Mouse (Mus musculus): ENCODE results near the gene Ttyh1. TPM values are rescaled to one million over a fixed set of nuclear protein-coding genes. Genes with fewer than 3 reads are reported as not detected.
A peak's percentile ranks its signal among the peaks of the same experiment; 100 is the strongest.

Ttyh1 gene
- polyA plus RNA-seq, 1 experiment from 2014 or later, result 0.12 TPM

DNA sequence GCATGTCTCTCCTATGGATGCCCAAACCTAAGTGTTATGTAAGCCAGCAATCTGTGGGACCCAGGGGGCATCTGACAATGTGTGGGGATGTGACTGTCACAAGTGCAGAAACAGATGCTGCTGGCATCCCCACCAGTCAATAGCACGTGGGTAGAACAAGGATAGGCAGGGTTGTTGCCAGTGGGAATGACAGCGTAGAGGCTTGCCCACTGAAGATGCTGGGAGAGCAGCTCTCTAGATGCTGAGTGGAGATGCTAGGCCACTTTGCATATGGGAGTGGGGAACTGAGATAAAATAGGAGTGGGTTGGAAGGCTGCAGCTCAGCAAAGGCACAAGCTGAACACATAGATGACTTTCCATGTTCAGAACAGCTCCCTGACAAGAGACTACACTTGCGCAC, 13.4 kb downstream of the Ttyh1 start:
- in situ Hi-C loops (cut with MboI; ENCODE audit: low pct_unique_long_range_greater_than_20kb), result loop anchor here (10.0 kb wide), 1 partner anchor 438 kb away; the partner anchor contains the start of genes Mboat7 and Tsen34
- DNase-seq (ENCODE audit: low read depth, low spot score) (no peak), ATAC-seq (no peak)
- no peak for TF ChIP-seq CTCF (IDR thresholded peaks at IDR 0.05)
- CTCF ChIA-PET, result interaction anchor here (0.8 kb wide), 1 partner anchor 294 kb away, joined by 3 read pairs; no protein-coding TSS in a partner anchor
- no peaks in the 10 kb centered on the region for H3K27me3 ChIP-seq
- POLR2A ChIA-PET, result no interaction called here

DNA sequence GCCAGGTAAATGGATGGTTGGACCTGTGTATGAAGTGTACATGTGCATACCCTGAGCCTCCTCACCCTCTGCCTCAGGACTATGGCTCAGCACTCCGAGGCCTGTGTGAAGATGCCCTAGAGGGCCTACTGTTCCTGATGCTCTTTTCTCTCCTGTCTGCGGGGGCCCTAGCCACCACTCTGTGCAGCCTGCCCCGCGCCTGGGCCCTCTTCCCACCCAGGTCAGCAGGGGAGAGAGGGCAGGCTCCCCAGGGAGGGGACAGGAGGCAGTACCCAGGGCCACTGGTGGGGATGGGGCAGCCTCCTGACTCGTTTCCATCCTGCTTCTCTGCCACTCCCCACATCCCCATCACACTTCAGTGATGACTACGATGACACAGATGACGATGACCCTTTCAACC, 13.8 kb downstream of the Ttyh1 start:
- ChIA-PET POLR2A (no interaction called here), CTCF (interaction anchor here (1.0 kb wide), 1 partner anchor 12 kb away, joined by 7 read pairs; no protein-coding TSS in a partner anchor)
- in situ Hi-C loops (cut with MboI; ENCODE audit: low pct_unique_long_range_greater_than_20kb), result loop anchor here (10.0 kb wide), 1 partner anchor 438 kb away; the partner anchor contains the start of genes Mboat7 and Tsen34
- ATAC-seq (no peak), DNase-seq (ENCODE audit: low read depth, low spot score) (no peak)
- TF ChIP-seq CTCF (IDR thresholded peaks at IDR 0.05), result no peak
- H3K27me3 ChIP-seq, result no peaks in the 10 kb centered on the region

DNA sequence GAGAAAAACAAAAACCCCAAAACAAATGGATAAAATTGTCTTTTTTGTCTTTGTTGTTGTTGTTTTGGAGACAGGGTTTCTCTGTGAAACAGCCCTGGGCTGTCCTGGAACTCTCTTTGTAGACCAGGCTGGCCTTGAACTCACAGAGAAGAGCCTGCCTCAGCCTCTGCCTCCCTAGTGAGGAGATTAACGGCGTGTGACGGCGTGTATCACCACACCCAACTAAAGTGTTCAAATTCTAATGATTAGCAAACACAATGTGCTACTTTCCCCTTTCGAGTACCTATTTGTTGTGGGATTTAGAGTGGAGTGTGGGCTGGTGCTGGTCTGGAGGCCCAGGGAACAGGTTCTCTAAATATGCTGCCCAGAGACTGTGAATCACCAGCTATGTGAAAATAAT, 15.7 kb downstream of the Ttyh1 start:
- in situ Hi-C loops (cut with MboI; ENCODE audit: low pct_unique_long_range_greater_than_20kb), result loop anchor here (10.0 kb wide), 1 partner anchor 440 kb away; the partner anchor contains the start of genes Mboat7 and Tsen34
- H3K27me3 ChIP-seq, result no peaks in the 10 kb centered on the region
- TF ChIP-seq CTCF (IDR thresholded peaks at IDR 0.05), result no peak
- DNase-seq (ENCODE audit: low read depth, low spot score) (no peak), ATAC-seq (no peak)
- ChIA-PET CTCF (interaction anchor here (1.1 to 3.3 kb wide), 3 partner anchors 9 to 292 kb away, joined by 3 to 11 read pairs (median 3); no protein-coding TSS in a partner anchor), POLR2A (no interaction called here)

DNA sequence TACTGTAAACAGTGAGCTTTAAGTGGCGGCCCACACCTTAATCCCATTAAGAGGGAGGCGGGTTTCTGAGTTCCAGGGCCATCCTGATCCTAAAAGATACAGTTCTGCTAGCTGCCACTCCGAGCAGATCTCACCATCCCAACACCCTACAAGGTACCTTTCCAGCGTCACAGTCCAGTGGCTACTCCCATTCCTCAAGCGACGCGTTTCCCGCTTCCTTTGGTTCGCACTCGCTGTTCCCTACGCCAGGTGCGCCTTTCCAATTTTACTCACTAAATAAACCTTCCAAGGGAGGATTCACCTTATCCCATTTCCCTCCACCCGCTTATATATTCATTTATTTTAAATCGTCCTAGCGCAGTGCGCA, 17.2 kb downstream of the Ttyh1 start:
- ChIA-PET CTCF (interaction anchor here (0.7 to 3.3 kb wide), 5 partner anchors 10 to 333 kb away, joined by 3 to 11 read pairs (median 4); no protein-coding TSS in a partner anchor), POLR2A (interaction anchor here (0.7 to 0.9 kb wide), 2 partner anchors 11 to 14 kb away, joined by 3 read pairs; partner anchors contain the start of gene Leng9)
- in situ Hi-C loops (cut with MboI; ENCODE audit: low pct_unique_long_range_greater_than_20kb), result loop anchor here (10.0 kb wide), 1 partner anchor 442 kb away; the partner anchor contains the start of genes Mboat7 and Tsen34
- no peaks in the 10 kb centered on the region for H3K27me3 ChIP-seq
- ATAC-seq (peak; percentile 10), DNase-seq (ENCODE audit: low read depth, low spot score) (no peak)
- TF ChIP-seq CTCF (IDR thresholded peaks at IDR 0.05), result no peak

DNA sequence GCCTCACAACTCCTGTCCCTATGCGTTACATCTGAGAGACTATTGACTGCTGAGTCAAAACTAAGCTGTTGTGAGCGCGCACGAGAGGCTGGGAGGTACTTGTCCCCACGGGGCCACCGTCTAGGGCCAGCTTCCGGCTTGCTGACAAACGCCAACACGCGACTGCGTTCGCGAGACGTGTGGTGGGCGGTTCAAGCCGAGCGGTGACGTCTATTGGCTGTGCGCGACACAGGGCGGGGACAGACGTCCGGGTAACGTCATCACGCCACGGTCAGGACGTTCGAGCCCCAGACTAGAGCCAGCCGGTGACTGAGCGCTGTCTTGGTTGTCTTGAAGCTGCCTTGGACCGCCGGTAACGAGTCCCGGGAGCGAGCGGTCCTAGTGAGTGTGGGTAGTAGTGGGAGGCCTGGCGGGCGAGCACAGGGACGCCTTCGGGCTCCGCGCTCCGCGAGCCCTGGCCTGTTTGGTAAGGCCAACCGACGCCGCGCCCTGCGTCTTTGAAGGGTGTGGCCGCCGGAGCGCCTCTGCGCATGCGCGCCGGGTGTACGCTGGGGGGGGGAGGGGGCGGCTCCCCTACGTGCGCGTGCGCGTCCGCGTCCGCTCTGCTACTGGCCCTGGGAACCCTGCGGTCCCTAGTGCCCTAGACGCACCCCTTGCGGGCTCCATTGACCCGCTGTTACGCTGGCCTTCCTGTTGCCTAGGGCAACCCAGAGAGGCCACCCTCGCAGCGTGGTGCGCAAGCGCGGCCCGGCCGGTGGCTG, 17.7 kb downstream of the Ttyh1 start, which contains the start of gene Leng8:
TSS of gene Leng8 (plus strand) at position 269 of the 761 bp plus-strand sequence.
- peak; percentile 88 for DNase-seq (ENCODE audit: low read depth, low spot score)
- no peaks in the 10 kb centered on the region for H3K27me3 ChIP-seq
- ChIA-PET POLR2A (interaction anchor here (0.7 to 0.9 kb wide), 3 partner anchors 11 to 877 kb away, joined by 3 read pairs; partner anchors contain the start of gene Leng9), CTCF (interaction anchor here (1.0 to 3.3 kb wide), 4 partner anchors 9 to 292 kb away, joined by 3 to 11 read pairs (median 4); no protein-coding TSS in a partner anchor)
- ATAC-seq, result peak; percentile 93
- no peak for TF ChIP-seq CTCF (IDR thresholded peaks at IDR 0.05)
- in situ Hi-C loops (cut with MboI; ENCODE audit: low pct_unique_long_range_greater_than_20kb), result loop anchor here (10.0 kb wide), 1 partner anchor 442 kb away; the partner anchor contains the start of genes Mboat7 and Tsen34

DNA sequence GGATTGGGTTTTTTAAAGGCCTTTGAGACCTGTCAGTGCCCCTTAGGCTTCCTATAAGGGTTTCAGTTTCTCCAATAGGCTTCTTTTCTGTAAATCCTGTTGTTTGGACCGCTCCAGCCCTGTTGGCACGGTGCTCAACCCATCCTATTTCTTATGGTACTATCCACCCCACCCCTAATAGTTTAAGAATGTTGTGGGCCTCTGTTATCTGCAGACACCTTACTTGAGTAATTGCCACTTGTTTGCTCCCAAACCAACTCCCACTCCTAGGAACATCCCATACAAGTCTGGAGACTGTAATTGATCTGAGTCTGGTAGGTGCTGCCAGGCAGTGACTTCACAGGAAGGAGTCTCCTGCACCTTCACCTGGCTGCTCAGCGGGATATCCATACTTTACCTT, 18.5 kb downstream of the Ttyh1 start:
- in situ Hi-C loops (cut with MboI; ENCODE audit: low pct_unique_long_range_greater_than_20kb), result loop anchor here (10.0 kb wide), 1 partner anchor 443 kb away; the partner anchor contains the start of genes Mboat7 and Tsen34
- CTCF ChIA-PET, result interaction anchor here (1.3 kb wide), 1 partner anchor 10 kb away, joined by 4 read pairs; no protein-coding TSS in a partner anchor

DNA sequence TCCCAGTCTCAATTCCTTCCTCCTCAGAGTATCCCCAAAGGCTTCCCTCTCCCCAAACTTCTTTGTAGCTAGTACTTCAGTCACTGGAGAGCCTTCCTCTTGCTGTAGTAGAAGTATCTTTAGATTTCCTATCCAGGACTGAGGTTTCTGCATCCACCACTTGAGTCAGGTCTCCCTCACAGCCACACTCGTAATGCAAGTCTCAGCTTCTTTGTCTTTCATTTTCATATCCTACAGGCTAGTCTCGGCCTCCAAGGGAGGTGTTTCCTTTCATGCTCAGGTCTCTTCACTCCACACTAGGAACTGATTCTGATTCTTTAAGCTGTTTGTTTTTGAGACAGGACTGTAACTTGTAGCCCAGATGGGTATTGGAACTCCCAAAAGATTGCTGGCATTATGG, 19.0 kb downstream of the Ttyh1 start:
- POLR2A ChIA-PET, result interaction anchor here (1.0 kb wide), 1 partner anchor 9 kb away, joined by 5 read pairs; no protein-coding TSS in a partner anchor
- DNase-seq (ENCODE audit: low read depth, low spot score) (no peak), ATAC-seq (no peak)
- no peaks in the 10 kb centered on the region for H3K27me3 ChIP-seq
- no peak for TF ChIP-seq CTCF (IDR thresholded peaks at IDR 0.05)
- in situ Hi-C loops (cut with MboI; ENCODE audit: low pct_unique_long_range_greater_than_20kb), result loop anchor here (10.0 kb wide), 1 partner anchor 443 kb away; the partner anchor contains the start of genes Mboat7 and Tsen34
- CTCF ChIA-PET, result interaction anchor here (1.3 kb wide), 1 partner anchor 10 kb away, joined by 4 read pairs; no protein-coding TSS in a partner anchor

More for the DNA sequence above, 18.5 kb downstream of the Ttyh1 start:
- no peaks in the 10 kb centered on the region for H3K27me3 ChIP-seq
- DNase-seq (ENCODE audit: low read depth, low spot score), result no peak
- no peak for TF ChIP-seq CTCF (IDR thresholded peaks at IDR 0.05)
- no peak for ATAC-seq
- POLR2A ChIA-PET, result interaction anchor here (0.7 kb wide), 1 partner anchor 876 kb away, joined by 3 read pairs; no protein-coding TSS in a partner anchor

DNA sequence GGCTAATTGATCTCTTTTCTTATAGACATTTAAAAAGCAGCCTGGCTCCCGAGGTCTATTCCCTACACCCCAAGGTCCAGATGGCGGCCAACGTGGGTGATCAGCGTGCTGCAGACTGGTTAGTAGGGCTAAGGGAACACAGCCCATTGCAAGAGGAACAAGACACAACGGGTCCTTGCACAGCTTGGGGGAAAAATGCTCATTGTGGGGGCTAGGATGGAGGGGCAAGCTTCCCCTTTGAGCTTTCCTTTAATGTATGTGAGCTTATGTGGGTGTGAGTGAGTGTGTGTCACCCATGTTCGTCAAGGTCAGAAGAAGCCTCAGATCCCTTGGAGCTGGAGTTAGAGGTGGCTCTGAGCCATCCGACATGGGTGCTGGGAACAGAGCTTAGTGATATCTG, 19.5 kb downstream of the Ttyh1 start:
- in situ Hi-C loops (cut with MboI; ENCODE audit: low pct_unique_long_range_greater_than_20kb), result loop anchor here (10.0 kb wide), 1 partner anchor 444 kb away; the partner anchor contains the start of genes Mboat7 and Tsen34

DNA sequence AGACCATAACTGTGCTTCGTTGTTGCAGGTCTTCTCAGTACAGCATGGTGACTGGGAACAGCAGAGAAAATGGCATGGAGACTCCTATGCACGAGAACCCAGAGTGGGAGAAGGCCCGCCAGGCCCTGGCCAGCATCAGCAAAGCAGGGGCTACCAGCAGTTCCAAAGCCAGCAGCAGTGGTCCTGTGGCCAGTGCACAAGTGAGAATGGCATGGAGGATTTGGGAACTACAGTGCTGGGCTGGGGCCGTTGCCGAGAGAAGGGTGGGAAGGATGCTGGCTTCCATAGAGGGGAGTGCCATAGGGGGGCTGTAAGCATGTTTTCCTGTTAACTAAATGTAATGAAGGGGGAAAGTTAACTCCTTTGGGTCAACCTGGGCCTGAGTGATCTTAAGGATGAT, 20.2 kb downstream of the Ttyh1 start:
- no peak for DNase-seq (ENCODE audit: low read depth, low spot score)
- CTCF ChIA-PET, result no interaction called here
- TF ChIP-seq CTCF (IDR thresholded peaks at IDR 0.05), result no peak
- no peaks in the 10 kb centered on the region for H3K27me3 ChIP-seq
- POLR2A ChIA-PET, result interaction anchor here (1.0 kb wide), 1 partner anchor 8 kb away, joined by 5 read pairs; no protein-coding TSS in a partner anchor
- in situ Hi-C loops (cut with MboI; ENCODE audit: low pct_unique_long_range_greater_than_20kb), result loop anchor here (10.0 kb wide), 1 partner anchor 445 kb away; the partner anchor contains the start of genes Mboat7 and Tsen34
- ATAC-seq, result no peak

More for the DNA sequence above, 19.5 kb downstream of the Ttyh1 start:
- no peaks in the 10 kb centered on the region for H3K27me3 ChIP-seq
- DNase-seq (ENCODE audit: low read depth, low spot score), result no peak
- ChIA-PET CTCF (interaction anchor here (1.3 kb wide), 1 partner anchor 9 kb away, joined by 4 read pairs; no protein-coding TSS in a partner anchor), POLR2A (interaction anchor here (1.0 kb wide), 1 partner anchor 9 kb away, joined by 5 read pairs; no protein-coding TSS in a partner anchor)
- no peak for ATAC-seq
- TF ChIP-seq CTCF (IDR thresholded peaks at IDR 0.05), result no peak

DNA sequence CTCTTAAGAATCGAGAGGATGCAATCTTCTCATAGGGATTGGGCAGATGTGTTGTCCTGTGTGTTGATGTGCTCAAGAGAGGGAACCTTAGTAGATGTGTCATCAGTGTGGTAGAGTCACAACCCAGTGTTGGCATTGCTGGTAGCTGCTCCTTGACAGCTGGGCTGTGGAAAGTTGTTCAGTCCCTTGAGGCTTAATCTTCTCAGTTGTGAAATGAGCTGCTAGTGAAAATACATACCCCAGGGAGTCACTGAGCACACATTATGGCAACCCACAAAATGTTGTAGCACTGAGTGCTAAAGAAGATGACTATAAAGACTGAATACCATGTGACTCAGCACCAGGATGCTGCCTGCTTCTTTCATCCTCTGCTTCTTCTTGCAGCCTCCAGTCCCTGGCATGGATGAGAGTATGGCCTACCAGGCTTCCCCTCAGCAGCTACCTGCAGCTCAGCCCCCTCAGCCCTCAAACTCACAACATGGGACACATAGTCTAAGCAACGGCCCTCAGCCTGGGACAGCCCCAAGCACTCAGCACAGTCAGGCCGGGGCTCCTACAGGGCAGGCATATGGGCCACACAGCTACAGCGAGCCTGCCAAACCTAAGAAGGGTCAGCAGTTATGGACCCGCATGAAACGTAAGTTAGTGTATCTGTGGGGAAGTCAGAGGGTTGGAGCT, 22.6 kb downstream of the Ttyh1 start:
- CTCF ChIA-PET, result no interaction called here
- POLR2A ChIA-PET, result no interaction called here
- TF ChIP-seq CTCF (IDR thresholded peaks at IDR 0.05), result no peak
- DNase-seq (ENCODE audit: low read depth, low spot score) (no peak), ATAC-seq (no peak)
- in situ Hi-C loops (cut with MboI; ENCODE audit: low pct_unique_long_range_greater_than_20kb), result no loop called here
- no peaks in the 10 kb centered on the region for H3K27me3 ChIP-seq

Data from Patski (cell line).